Mouse (Mus musculus) embryo, embryonic 9.5 days (tissue): ENCODE measurements around the gene Eif4e3.

Experiments
- DNase-seq: peaks from one replicate; pipeline ENCODE4 v3.0.0-alpha.2; 2017; ENCODE audit errors: extremely low spot score

The Eif4e3 gene

DNA sequence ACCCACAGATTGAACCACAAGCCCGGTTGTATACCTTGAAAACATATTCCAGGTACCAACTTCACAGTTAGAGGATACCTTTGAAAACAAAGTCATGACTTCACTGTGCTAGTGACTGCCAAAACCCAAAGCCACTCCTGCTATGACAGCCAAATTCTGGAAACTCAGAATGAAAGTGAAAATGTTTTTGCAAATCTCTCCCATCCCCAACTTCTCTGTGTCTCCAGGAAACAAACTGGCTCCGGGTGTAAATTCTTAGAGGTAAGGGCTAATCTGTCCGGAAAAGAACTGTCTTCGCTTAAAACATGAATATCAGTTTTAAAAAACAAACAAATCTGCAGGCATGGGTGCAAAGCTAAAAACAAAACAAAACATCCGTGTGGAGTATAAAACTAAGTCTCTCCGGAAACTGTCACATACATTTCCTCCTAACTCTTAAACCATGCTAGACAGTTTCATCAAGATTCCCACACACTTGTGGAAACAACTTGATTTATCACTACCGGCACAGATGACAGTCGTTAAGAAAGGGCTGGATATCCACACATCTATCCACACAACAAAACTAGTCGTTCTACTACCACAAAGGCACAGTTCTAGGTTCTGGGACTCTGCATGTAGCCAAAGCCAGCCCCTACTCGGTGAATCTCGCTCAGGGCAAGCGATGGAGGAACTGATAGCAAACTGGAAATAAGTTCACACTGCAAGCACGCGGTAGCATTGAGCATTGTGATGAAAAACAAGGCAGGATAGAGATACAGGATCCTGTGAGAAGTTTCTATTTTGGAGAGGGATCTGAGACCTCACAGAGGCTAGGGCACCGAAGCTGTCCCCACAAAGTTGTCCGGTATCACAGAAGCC lies 884 bp downstream of the Eif4e3 start:
- peak; percentile 59 for DNase-seq

GRCm38 (mm10) chr6:99663232-99663631 lies 3.3 kb downstream of the Eif4e3 start:
- no peak for DNase-seq

DNA sequence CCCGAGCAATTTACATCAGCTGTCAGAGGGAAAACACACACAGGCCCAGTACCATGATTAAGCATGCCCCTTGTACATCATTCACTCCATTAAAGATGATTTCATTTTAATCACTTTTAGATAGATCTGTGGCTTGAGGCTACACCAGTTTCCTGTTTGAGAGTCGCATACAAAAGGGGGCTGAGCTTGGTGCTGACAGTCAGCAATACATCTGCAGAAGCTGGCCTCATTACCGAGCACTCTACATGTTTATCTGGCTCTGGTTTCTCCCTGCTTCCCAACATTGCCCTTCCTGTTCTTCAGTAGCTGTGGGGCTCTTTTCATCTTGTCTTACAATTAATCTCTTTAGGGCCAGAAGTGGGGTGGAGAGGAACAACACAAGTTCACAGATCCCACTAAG lies 6.1 kb downstream of the Eif4e3 start:
- no peak for DNase-seq

DNA sequence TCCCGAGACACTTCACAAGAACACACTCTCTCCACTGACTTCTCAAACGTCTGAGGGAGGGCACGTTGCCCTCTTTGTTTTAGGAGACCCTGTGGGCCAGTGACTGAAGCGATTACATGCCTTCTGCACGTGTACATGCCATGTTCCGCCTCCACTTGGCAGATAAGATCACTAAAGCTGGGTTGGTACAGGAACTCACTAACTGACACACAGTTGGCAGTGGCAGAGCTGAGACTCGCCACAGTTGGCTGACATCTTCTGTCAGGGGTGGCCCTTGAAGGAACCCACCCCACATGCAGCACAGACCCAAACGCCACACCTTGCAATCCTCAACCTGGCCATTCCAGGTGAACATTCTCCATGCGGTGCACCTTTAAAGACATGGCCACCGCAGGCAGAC lies 8.0 kb downstream of the Eif4e3 start:
- no peak for DNase-seq

GRCm38 (mm10) chr6:99656088-99656487 lies 10.5 kb downstream of the Eif4e3 start:
- no peak for DNase-seq

DNA sequence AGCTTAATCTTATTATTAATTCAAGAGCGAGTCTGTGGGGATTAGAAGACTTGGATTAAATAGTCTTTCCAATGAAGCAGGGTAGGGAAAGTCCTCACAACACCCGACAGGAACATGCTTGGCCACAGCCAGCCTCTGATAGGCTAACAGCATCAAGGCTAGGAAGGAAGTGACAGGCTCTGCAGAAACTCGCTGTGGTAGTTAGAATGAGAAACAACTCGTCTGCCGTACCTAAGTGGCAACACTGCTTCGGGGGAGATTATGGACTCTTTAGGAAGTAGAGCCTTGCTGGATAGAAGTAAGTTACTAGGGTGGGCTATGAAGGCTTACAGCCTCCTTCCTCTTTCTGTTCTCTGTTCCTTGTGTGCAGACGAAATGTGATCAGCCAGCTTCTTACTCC lies 11.1 kb downstream of the Eif4e3 start:
- DNase-seq, result no peak

DNA sequence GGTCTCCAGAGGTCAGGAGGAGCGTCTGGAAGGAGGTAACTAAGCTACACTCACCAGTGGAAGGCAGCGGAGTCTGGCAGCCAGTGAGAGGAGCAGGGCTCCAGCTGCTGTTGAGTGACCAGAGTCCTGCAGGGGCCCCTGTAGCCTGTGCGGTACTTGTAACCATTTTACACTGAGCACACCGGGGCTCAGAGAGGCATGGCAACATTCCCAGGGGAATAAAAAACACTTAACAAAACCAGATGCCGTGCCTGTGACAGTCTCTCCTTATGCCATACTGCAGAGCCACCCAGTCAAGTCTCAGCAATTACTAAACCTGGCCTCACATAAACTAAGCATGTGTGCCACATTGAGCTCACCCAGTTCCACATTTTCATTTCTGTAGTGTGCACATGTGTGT lies 12.2 kb downstream of the Eif4e3 start:
- no peak for DNase-seq

DNA sequence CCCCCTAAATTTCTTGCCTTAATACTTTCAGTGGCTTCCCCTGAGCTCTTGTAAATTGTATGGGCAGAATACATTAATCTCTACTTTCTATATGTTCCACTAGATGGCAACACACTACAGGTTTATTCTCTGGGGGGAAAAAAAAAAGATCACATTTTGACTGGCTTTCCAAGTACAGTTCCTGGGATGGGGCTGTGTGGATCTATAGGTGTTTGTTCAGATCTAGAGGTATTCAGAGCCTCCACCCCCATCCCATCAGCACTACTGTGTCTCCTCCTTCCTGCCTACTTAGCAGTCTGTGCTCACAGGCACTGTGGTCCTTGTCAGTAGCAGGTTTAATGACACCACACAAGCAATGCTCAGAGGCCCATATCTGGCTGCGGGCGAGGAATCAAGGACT lies 14.2 kb downstream of the Eif4e3 start:
- no peak for DNase-seq

DNA sequence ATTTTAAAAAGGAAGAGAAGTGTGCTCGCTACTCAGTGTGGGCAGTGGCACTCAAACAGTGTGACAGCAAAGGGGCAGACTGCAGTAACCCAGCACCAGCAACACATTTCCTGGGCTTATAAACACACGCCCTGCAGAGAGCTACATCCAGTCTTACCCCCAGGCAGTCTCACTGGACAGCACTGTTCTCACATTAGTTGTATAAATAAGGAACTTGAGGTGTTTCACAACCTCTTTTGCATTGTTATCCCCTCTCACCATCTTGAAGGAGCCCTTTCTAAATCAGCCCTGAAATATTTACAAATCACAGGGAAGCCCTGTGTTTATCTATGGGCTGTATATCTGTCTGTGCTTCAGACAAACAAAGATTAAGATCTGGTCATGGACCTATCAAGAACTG lies 17.3 kb downstream of the Eif4e3 start:
- no peak for DNase-seq

DNA sequence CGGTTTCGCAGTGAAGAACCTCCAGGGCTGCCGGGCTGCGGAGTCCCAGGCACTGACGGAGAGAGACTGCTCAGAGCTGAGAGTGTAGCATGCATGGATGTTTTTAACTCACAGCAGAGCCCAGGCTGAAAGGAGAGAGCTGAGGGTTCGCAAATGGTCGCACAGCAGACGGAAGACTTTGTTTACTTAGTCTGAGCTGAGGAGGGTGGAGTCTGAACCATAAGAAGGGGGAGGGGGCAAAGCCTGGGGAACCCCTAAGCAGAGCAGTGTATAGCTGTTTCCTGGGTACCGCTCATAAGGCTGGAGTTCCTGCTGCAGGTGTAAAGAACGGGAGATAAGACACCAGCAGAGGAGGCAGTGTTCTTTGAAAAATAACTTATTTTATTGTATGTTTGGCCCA lies 20.2 kb downstream of the Eif4e3 start:
- DNase-seq, result no peak

GRCm38 (mm10) chr6:99644876-99645275 lies 21.7 kb downstream of the Eif4e3 start:
- DNase-seq, result no peak

GRCm38 (mm10) chr6:99644386-99644785 lies 22.2 kb downstream of the Eif4e3 start:
- no peak for DNase-seq

DNA sequence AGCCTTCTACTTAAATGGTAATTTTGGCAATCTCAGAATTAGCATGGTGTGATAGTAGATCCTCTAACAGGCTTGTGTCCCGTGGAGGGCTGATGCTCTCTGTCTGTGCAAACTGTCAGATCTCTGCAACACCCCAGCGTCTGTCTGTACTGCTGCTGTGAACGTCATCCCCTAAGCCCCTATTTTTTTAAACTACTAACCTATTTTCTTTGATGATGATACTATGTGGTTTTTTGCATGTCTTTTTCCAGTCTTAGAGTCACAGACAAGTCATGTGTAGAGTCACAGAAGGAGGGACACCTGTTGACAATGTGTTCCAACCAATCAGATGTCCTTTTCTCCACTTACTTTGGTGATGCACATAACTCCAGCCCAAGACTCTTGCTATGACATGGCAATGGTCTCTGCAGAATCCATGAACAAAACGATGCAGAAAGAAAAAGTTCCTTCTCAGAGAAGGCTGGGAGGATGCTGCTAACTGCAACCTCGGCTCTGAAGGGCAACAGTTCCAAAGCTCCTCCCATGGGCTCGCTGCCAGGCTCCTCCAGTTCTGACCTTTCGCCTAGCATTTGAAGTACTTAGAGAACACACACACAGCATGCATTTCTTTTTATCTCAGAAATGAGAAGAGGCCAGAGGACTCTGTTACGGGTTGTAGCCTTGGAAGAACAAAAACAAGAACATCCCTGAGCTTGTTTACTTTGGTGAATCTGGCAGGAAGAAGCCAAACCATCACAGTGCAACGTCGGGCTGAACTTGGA lies 23.0 kb downstream of the Eif4e3 start:
- DNase-seq, result no peak

GRCm38 (mm10) chr6:99637456-99637855 lies 29.1 kb downstream of the Eif4e3 start:
- no peak for DNase-seq

- no peak for DNase-seq
Observed at GRCm38 (mm10) chr6:99636801-99637200, 29.8 kb downstream of the Eif4e3 start.

- DNase-seq, result no peak
Observed at GRCm38 (mm10) chr6:99636121-99636520, 30.4 kb downstream of the Eif4e3 start.

GRCm38 (mm10) chr6:99632121-99632980 lies 34.2 kb downstream of the Eif4e3 start:
- no peak for DNase-seq

GRCm38 (mm10) chr6:99631637-99632036 lies 34.9 kb downstream of the Eif4e3 start:
- no peak for DNase-seq

DNA sequence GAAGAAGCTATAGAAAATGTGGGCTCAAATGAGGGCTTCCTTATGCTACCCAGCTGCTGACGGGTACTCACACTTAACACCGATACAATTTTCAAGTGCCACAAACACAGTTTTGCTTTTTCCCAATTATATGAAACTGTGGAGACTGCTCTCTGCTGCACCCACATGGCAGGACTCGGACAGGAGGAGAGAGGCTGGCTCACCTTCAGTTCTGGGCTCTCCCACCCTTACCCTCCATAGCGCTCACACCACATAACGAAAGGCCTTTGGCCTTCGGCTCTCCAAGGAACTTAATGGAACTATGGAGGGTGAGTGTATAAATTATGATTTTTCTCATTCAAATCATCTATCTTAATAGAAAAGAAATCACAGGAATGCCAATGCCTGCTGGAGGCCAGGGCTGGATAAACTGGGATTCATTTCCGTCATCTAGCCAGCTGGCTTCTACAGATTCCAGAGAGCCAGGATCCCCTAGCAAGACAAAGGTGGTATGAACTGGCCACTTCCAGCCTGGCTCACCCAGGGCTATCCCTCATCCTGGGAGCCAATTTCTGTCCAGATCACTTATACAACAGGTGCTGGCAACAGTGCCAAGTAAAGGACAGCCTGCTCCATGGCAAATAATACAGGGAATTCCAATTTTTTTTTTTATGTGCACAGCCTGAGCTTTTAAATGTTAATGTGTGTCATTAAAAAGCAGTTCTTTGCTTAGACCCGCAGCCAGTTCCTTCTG lies 36.7 kb downstream of the Eif4e3 start:
- DNase-seq, result no peak

DNA sequence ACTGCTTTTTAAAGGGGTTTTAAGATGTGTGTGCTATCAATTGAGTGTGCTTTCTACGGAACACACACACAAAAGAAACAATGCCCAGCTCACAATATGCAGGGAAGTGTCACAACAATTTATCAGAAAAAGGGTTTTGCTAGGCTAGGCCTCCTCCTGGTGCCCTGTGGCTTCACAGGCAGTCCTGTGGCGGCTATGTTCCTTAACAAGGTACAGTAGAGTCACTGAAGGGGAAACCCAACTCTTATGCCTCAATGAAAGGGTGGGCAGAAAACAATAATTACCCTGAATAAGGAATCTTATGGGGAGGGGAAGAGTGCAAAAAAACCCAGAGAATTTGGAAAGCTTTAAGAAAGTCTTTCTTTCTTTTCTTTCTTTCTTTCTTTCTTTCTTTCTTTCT lies 40.2 kb downstream of the Eif4e3 start:
- no peak for DNase-seq

- no peak for DNase-seq
Observed at GRCm38 (mm10) chr6:99625803-99626202, 40.8 kb downstream of the Eif4e3 start.

- DNase-seq, result no peak
Observed at GRCm38 (mm10) chr6:99625306-99625705, 41.3 kb downstream of the Eif4e3 start.
